Comparison of ENCODE assay signal across 19 mouse cellular contexts in genomic region chr8:10479059-10479458, GRCm38 (mm10).
"Had no signal": no experiment of that assay in that cellular context is flagged by ENCODE, and none has a peak within 500 bp of the region (broad histone marks: within the 10 kb centered on the region; RNA-seq: fewer than 3 reads in every experiment).

No protein-coding gene starts in this region.

- H3K4me3 ChIP-seq: liver, embryonic 13.5 days; liver, embryonic 15.5 days; lung, embryonic 15.5 days; megakaryocyte, embryonic 14.5 days; neural tube, embryonic 12.5 days had no signal

- DNase-seq: liver, embryonic 13.5 days; liver, postnatal 0 days; lung, adult 2 months; lung, postnatal 14 days; lung, postnatal 36 days; right cerebral cortex, adult 18-20 months; right cerebral cortex, postnatal 25 days; right cerebral cortex, postnatal 4 days; spleen, adult 18-20 months; thymus, adult 18-20 months; thymus, postnatal 14 days; thymus, postnatal 36 days had no signal

- ATAC-seq: liver, postnatal 0 days; lung, postnatal 0 days; midbrain, embryonic 16.5 days had no signal

- H3K9me3 ChIP-seq: liver, embryonic 13.5 days; liver, embryonic 15.5 days; lung, embryonic 15.5 days; megakaryocyte, embryonic 14.5 days; neural tube, embryonic 12.5 days had no signal

- H3K9ac ChIP-seq: liver, embryonic 13.5 days; liver, embryonic 15.5 days; liver, postnatal 0 days; lung, embryonic 15.5 days; neural tube, embryonic 12.5 days had no signal

- H3K27me3 ChIP-seq: liver, embryonic 13.5 days; liver, embryonic 15.5 days; lung, embryonic 15.5 days; neural tube, embryonic 12.5 days had no signal

- H3K4me1 ChIP-seq: liver, embryonic 13.5 days; liver, embryonic 15.5 days; lung, embryonic 15.5 days; megakaryocyte, embryonic 14.5 days; neural tube, embryonic 12.5 days had no signal

- H3K36me3 ChIP-seq: liver, embryonic 13.5 days; liver, embryonic 15.5 days; lung, embryonic 15.5 days; neural tube, embryonic 12.5 days had no signal

- H3K4me2 ChIP-seq: liver, embryonic 13.5 days; liver, embryonic 15.5 days; lung, embryonic 15.5 days; neural tube, embryonic 12.5 days had no signal

- H3K27ac ChIP-seq: liver, embryonic 13.5 days; liver, embryonic 15.5 days; lung, embryonic 15.5 days; macrophage; neural tube, embryonic 12.5 days had no signal
